Mouse (Mus musculus) small intestine, adult 2 months (tissue): ENCODE data around the gene Rnasek. TPM values are rescaled to one million over a fixed set of nuclear protein-coding genes. Genes with fewer than 3 reads are reported as not detected.
A peak's percentile ranks its signal among the peaks of the same experiment; 100 is the strongest.

Experiments used
- H3K27ac ChIP-seq: fragments of 200-500 bp; 2 replicates; pipeline ENCODE4 v1.5.1; 2012; ENCODE audit warnings: low read depth, low read length, control low read depth, inconsistent platforms; ENCODE audit not compliant: insufficient read depth
- H3K27me3 ChIP-seq: fragments of 200-500 bp; 2 replicates; pipeline ENCODE4 v1.6.1; 2012; ENCODE audit warnings: mild to moderate bottlenecking, moderate library complexity, low read length, inconsistent platforms; ENCODE audit not compliant: control insufficient read depth, insufficient read depth
- H3K36me3 ChIP-seq: fragments of 200-500 bp; 2 replicates; pipeline ENCODE4 v1.6.1; 2012; ENCODE audit warnings: mild to moderate bottlenecking, low read length, control low read depth, inconsistent platforms; ENCODE audit not compliant: control insufficient read depth, insufficient read depth
- H3K4me1 ChIP-seq: fragments of 200-500 bp; 2 replicates; pipeline ENCODE4 v1.6.1; 2012; ENCODE audit warnings: low read length, inconsistent platforms, mixed read lengths; ENCODE audit not compliant: control insufficient read depth, insufficient read depth, insufficient read length
- H3K4me3 ChIP-seq: fragments of 200-500 bp; 2 replicates; pipeline ENCODE4 v1.5.1; 2012; ENCODE audit warnings: low read depth, mild to moderate bottlenecking, control low read depth, inconsistent platforms, low read length, moderate library complexity
- CTCF ChIP-seq: fragments of 200-500 bp; IDR thresholded peaks from 2 replicates; pipeline ENCODE4 v1.5.1; 2012; ENCODE audit warnings: low read depth, mild to moderate bottlenecking, control low read depth, inconsistent platforms, low read length, moderate library complexity, mixed read lengths; ENCODE audit not compliant: insufficient replicate concordance, insufficient read length; ENCODE audit errors: extremely low read depth
- POLR2A ChIP-seq: fragments of 200-500 bp; IDR thresholded peaks from 2 replicates; pipeline ENCODE4 v1.6.1; 2012; ENCODE audit warnings: low read depth, mild to moderate bottlenecking, control low read depth, inconsistent platforms, low read length, moderate library complexity
- WGBS: fragments of 180-500 bp; shearing (Covaris S2); methylation state at CpG from one replicate; pipeline ENCODE4 v1.1.7; 2018; 5-methylcytosine and 5-hydroxymethylcytosine counted together
- polyA plus RNA-seq: library from polyadenylated mRNA; depleted of rRNA; stranded (reverse); fragments of >200 nt; gene quantifications from 2 replicates; pipeline ENCODE4 v1.2.3, GENCODE M21; 2012

Rnasek gene
- polyA plus RNA-seq, 1 experiment = 182 TPM

DNA sequence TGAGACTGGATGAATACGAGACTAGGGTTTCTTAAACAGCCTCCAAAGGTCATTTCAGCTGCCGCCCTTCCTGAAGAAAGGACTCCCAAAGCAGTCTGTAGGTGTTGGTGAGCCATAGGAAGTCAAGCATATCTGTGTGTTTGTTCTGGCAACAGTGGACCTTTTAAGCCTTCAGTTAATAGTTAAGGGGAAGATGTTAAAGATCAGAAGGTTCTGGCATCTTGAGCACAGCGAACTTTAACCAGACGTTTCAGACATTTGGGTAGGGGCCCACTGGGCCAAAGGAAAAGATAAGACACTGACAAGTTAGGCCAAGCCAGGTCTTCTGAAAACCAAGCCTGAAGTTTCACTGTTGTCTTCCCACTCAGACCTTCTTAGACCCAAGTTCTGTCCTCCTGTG is 21.6 kb downstream of the Rnasek start:
- WGBS = 24% methylated on average over 4 of the region's 4 CpGs
- H3K4me3 ChIP-seq = no peak overlapping the region
- H3K4me1 ChIP-seq = peaks cover 36% of the 10 kb centered on the region
- H3K27ac ChIP-seq = peak overlapping the region; percentile 12; the same call in 1 of the 2 replicates
- no peaks in the 10 kb centered on the region for H3K36me3 ChIP-seq
- no peaks in the 10 kb centered on the region for H3K27me3 ChIP-seq
- no peak for TF ChIP-seq CTCF
- TF ChIP-seq POLR2A = no peak

DNA sequence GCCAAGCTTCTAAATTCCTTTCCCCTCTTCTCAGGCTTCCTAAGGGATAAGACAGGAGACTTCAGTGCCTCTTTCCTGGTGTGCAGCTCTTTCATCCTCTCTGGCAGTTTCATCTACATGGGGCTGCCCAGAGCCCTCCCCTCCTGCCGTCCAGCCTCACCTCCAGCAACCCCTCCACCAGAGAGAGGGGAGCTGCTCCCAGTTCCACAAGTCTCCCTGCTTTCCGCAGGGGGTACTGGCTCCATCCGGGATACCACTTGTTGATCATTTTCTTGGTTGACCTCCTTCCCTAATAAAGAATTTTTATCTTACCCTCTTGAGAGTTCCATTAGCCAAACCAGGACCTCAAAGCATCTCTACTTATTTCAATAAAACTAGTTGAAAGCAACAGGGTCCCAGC is 23.5 kb downstream of the Rnasek start:
- peaks cover 32% of the 10 kb centered on the region for H3K4me1 ChIP-seq

DNA sequence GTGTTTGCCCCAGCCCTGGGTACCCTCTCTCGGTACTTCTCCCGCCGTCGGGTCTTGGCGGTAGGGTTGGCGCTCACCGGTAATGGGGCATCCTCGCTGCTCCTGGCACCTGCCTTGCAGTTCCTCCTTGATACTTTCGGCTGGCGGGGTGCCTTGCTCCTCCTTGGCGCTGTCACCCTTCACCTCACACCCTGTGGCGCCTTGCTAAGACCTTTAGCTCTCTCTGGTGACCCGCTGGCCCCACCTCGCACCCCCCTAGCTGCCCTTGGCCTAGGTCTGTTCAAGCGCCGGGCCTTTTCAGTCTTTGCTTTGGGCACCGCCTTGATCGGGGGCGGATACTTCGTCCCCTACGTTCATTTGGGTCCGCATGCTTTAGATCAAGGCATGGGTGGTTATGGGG is 24.3 kb downstream of the Rnasek start:
- Histone ChIP-seq H3K27me3 (no peaks in the 10 kb centered on the region), H3K27ac (no peak overlapping the region), H3K4me3 (no peak overlapping the region), H3K4me1 (peaks cover 28% of the 10 kb centered on the region), H3K36me3 (no peaks in the 10 kb centered on the region)
- WGBS = 71% methylated on average over 22 of the region's 22 CpGs
- TF ChIP-seq POLR2A (no peak), CTCF (no peak)

More for the DNA sequence above, 23.5 kb downstream of the Rnasek start:
- no peak overlapping the region for H3K27ac ChIP-seq
- no peak for TF ChIP-seq POLR2A
- no peak for TF ChIP-seq CTCF
- 80% methylated on average over 3 of the region's 3 CpGs for WGBS
- no peaks in the 10 kb centered on the region for H3K36me3 ChIP-seq
- H3K4me3 ChIP-seq = no peak overlapping the region
- no peaks in the 10 kb centered on the region for H3K27me3 ChIP-seq

DNA sequence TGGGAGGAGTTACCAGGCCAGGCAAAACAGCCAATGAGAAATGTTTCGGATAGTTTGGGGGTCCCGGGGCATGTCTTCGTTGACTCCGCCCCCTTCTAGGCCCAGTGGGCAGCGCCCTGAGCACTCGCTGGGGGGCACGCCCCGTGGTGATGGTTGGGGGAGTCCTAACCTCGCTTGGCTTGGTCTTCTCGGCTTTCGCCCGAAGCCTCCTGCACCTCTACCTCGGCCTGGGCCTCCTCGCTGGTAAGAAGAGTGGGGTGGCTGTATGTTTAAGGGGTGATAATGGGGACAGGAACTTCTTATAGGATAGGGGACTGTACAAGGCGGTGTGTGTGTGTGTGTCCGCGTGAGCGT is 24.8 kb downstream of the Rnasek start:
- no peaks in the 10 kb centered on the region for H3K36me3 ChIP-seq
- TF ChIP-seq POLR2A (no peak), CTCF (no peak)
- H3K4me3 ChIP-seq = peak overlapping the region; percentile 63; the same call in 1 of the 2 replicates
- WGBS = 57% methylated on average over 18 of the region's 18 CpGs
- no peak overlapping the region for H3K27ac ChIP-seq
- H3K27me3 ChIP-seq = no peaks in the 10 kb centered on the region
- H3K4me1 ChIP-seq = peaks cover 25% of the 10 kb centered on the region

DNA sequence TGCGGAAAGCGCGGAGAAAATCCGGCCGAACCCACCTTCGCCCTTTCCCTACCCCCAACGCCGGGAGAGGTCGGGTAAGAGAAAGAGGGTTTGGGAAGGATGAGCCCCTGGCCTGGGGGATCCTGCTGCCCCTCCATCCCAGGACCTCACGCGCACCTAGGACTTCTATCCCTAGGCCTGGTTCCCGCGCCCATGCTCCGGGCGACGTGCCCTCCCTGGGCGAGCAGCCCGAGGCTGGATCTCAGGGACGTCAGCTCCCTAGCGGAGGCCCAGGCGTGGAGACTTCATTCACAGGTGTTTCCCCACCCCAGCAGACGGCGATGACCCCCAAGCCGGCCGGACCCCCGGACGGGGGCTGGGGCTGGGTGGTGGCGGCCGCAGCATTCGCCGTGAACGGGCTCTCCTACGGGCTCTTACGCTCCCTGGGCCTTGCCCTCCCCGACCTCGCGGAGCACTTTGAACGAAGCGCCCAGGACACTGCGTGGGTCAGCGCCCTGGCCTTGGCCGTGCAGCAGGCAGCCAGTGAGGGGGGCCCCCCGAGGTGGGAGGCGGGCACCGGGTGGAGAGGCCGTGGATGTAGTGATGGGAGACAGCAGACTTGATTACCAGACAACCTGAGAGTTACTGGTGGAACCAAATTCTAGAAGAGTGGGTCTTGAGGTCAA is 25.3 kb downstream of the Rnasek start:
- Histone ChIP-seq H3K36me3 (no peaks in the 10 kb centered on the region), H3K4me1 (peaks cover 25% of the 10 kb centered on the region), H3K27me3 (no peaks in the 10 kb centered on the region), H3K4me3 (peak overlapping the region; percentile 63), H3K27ac (no peak overlapping the region)
- 2% methylated on average over 46 of the region's 46 CpGs for WGBS
- TF ChIP-seq POLR2A (no peak), CTCF (no peak)

DNA sequence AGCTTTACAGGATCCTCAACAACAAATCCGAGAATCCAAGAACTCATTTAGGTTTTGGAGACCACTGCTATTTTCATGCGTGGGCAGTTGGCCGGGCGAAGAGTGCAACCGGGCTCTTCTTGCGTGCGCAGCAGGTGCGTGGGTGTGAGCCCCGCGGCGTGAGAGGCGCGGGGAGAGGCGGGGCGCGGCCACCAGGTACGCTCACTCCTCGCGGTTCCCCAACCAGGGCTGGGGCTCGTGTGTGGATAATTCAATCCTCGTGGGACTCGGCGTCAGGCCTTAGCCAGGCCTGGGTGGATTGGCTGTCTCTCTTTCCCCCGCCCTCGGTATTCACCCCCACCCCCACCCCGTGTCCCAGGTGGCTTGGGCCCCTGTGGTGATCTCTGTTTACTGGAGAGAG is 25.9 kb downstream of the Rnasek start:
- 6% methylated on average over 26 of the region's 26 CpGs for WGBS

DNA sequence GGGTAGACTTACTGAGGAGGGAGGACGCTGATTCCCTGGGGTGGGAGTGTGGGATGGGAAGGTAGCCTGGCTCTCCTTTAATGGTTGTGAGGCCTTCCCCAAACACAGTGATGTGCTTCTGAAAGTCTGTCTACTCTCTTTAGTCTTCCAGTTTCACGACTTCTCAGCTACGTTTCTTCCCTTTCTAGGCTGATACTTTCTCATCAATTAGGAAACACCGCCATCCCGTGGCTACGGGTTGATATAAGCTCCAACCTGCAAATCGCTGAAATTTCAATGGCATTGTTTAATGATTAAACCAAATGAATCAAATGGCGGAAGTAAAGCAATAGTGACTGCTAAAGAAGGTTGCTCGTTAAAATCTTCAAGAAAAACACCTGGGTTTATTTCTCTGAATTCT is 26.7 kb downstream of the Rnasek start:
- TF ChIP-seq CTCF (no peak), POLR2A (no peak)
- Histone ChIP-seq H3K27me3 (no peaks in the 10 kb centered on the region), H3K36me3 (no peaks in the 10 kb centered on the region), H3K4me3 (no peak overlapping the region), H3K27ac (peak overlapping the region; percentile 15; the same call in 1 of the 2 replicates), H3K4me1 (peaks cover 14% of the 10 kb centered on the region)
- 6% methylated on average over 9 of the region's 9 CpGs for WGBS

More for the DNA sequence above, 25.9 kb downstream of the Rnasek start:
- Histone ChIP-seq H3K4me1 (peaks cover 19% of the 10 kb centered on the region), H3K27me3 (no peaks in the 10 kb centered on the region), H3K4me3 (peak overlapping the region; percentile 63), H3K27ac (no peak overlapping the region), H3K36me3 (no peaks in the 10 kb centered on the region)
- TF ChIP-seq POLR2A = no peak
- TF ChIP-seq CTCF = no peak

DNA sequence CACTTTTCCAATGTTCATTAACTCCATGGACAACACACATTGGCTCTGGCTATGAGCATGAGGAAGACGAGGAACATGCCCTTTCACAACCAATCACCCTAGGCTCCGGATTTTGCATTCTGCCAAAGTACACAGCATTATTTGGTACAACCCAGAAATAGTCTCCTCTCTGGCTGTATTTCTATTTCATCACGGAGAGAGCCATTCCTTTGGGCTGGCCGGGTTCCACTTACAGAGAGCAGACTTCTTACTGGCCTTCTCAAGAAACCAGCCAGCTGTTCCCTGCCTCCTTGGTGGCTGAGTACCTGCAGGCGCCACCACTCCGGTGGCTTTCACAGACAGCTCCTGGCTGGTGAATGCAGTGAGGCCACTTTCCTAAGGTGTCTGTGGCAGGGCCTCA is 27.2 kb downstream of the Rnasek start, which contains the start of gene Slc16a11:
TSS of gene Slc16a11 (plus strand) at position 330 of the 400 bp plus-strand sequence.
- peak within 1 kb of the TSS; percentile 15; the same call in 1 of the 2 replicates for H3K27ac ChIP-seq
- peaks cover 9% of the 10 kb centered on the region for H3K4me1 ChIP-seq
- TF ChIP-seq CTCF = no peak
- TF ChIP-seq POLR2A = no peak
- H3K4me3 ChIP-seq = peak within 1 kb of the TSS; percentile 63
- no peaks in the 10 kb centered on the region for H3K36me3 ChIP-seq
- 35% methylated on average over 6 of the region's 6 CpGs for WGBS
- no peaks in the 10 kb centered on the region for H3K27me3 ChIP-seq
